Mouse (Mus musculus) embryo, embryonic 11.5 days (tissue): ENCODE measurements around the gene 2510009E07Rik.

Experiments
- DNase-seq: peaks from one replicate; pipeline ENCODE4 v3.0.0-alpha.2; 2012; ENCODE audit warnings: low read depth, low spot score

Gene 2510009E07Rik

GRCm38 (mm10) chr16:21694463-21695241, at the start of gene 2510009E07Rik:
TSS of gene 2510009E07Rik (minus strand) at chr16:21694665.
- DNase-seq = peak; percentile 84

DNA sequence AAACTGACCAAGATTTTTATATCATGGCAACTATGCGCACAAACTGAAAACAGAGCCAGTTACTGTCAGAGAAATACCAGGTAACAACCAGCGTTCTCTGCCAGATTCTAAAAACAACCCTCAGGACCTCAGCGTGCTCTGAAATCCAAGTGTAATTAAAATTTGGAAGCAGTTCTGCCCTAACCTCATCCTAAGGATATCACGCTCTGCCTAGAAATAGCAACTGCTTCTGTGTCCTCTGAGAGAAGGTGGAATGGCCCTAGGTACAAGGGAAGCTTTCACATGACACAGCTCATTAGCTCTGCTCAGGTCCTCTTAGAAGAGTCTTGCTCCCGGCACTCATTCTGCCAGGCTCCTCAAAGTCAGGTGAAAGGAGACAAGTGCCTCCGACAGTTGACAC, 48.9 kb upstream of the 2510009E07Rik start:
- DNase-seq = no peak

DNA sequence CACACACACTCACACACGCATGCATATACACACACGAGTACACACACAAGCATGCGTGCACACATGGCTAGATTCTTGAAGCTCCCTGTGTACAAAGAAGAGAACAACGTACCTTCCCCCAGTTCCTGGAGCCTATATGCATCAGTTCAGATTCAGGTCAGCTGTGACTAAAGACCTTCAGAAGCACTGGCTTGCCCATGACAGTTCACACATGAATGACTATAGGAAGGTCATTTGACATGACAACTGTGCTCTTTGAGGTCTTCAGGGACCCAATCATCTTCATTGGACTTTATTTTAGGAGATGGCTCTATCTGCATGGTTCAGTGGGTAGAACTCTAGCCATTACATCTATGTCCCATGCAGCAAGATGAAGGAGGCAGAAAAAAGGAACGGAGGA, 48.4 kb upstream of the 2510009E07Rik start:
- no peak for DNase-seq

- DNase-seq = no peak
Measured at GRCm38 (mm10) chr16:21742191-21742870, 47.9 kb upstream of the 2510009E07Rik start.

DNA sequence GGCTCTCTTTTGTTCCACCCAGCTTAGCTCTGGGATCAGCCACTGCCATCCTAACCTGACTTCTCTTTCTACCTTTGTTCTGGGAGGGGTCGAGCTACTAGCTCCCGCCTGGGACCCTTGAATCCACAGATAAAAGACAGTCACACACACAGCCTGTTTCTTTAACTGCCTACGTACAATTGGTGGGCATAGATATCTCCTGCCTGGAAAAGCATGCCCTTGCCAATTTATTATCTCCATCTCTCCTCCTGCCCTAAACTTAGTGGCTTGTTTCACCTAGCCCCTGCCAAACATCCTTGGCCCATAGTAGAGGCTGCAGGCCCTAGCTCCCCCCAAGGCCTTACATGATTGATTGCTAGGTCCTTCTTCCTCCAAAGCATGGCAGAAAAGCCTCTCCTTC, 47.1 kb upstream of the 2510009E07Rik start:
- no peak for DNase-seq

DNA sequence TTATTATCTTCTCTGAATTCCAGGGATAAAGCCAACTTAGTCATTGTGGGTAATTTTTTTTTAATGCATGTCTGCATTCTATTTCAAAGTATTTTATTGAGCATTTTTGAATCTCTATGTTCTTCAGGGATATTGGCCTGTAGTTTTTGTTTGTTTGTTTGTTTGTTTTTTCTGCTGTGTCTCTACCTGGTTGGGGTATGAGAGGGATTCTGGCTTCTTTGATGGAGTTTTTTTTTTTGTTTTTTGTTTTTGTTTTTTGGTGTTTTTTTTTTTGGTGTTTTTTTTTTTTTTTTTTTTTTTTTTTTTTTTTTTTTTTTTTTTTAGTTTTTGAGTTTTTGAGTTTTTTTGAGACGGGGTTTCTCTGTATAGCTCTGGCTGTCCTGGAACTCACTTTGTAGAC, 41.2 kb upstream of the 2510009E07Rik start:
- DNase-seq = no peak

DNA sequence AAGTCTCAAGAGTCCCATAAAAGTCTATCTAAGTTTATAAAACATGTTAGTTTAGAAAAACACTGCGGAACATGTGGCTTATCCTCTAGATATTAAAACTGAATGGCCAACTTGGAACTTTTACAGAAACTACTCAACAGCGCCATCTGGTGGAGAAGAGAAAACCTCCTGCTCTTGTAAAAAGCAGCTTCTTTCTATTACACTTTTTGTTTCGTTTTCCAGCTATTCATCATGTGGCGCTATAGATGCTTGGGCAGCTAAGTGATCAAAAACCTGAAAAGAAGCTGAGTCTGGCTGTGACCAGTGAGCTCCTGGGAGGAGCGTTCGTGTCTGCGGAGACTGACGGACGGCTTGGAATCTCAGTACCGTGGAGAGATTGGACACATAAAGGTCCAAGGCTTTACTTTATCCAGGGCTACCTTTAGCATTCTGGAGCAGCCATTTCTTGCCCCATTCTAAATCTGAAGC, 33.5 kb upstream of the 2510009E07Rik start:
- DNase-seq = peak; percentile 67

DNA sequence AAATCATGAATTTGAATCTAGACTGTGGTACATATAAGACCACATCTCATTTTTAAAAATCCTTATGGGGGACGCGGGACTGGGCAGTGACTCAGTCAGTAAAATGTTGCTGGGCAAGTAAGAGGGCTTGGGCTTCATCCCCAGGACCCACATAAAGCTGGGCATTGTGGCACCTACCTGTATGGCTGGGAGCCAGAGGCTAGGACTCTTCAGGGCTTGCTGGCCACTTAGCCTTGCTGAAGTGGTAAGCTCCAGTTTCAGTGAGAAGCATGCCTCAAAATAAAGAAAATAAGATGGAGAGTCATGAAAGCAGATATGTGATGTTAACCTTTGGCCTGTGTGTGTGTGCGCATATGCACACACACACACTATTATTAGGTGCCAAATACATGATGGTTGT, 33.0 kb upstream of the 2510009E07Rik start:
- no peak for DNase-seq

- no peak for DNase-seq
Measured at GRCm38 (mm10) chr16:21724261-21724660, 29.8 kb upstream of the 2510009E07Rik start.

DNA sequence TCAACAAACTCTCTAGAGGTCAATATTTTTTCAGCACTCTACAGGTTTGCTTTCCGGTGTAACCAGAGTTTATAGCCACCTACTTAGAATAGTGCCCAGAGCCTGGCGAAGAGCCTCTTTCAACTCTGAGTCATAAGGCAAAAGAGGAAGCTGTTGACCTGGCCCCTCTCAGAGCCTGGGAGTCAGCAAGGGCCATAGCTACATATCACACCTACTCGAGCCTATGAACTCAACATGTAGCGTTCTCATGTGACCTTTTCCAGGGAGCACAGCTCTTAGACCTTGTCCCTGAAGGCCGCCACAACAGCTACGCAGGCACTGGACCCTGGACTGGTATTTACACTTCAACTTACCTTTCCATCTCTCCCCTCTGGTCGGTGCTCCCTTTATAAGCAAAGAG, 25.3 kb upstream of the 2510009E07Rik start:
- no peak for DNase-seq

DNA sequence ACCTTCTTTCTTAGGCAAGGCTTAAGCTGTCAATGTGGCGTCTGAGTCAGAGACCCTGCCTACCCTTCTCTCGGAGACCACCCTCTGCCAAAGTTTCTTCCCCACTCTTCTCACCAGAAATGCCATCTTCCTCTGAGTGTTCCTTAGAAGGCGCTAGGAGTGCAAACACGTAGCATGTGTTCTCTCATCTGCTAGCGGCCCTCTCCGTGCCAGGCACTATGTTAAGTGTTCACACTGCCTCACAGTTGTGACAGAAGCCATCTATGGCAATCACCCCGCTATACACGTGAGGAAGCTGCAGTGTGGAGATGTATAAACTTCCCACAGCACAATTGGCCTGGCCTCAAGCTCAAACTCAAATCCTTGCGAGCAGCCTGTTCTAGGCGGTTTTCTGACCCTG, 20.1 kb upstream of the 2510009E07Rik start:
- no peak for DNase-seq

GRCm38 (mm10) chr16:21710321-21710720, 15.9 kb upstream of the 2510009E07Rik start:
- no peak for DNase-seq

DNA sequence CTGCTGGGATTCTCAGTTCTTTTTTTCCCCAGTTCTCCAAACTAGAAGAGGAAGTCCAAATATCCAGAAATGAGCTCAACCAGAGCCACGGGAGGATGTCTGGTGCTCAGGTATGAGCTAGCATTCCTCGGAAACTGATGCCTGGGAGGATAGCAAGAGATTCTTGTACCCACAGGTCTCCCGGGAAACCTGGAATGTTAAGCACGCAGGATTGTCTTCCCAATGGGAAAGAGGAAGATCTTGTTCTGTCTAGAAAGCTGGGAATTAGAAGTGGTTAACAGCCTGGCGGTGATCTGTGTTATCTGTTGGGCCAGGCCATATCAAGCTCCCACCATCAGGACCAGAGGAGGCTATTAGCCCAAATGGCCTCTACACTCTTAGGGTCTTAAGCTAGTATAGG, 10.2 kb upstream of the 2510009E07Rik start:
- DNase-seq = no peak

DNA sequence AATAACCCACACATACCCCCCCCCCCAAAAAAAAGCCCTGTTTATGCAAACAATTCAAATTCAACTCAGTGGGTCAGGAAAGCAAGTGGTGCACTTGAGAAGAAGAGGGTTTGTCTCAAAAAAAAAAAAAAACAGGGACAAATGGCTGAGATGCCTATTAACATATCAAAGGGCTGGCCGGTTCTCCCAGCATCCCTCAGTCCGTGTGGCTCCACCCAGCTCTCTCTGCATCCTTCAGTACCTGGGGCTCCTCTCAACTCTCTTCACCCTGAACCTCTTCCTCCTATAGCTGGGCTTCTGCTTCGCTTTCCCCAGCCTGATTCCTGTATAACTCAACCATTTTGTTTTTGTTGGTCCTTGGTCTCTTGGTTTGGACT, 7.8 kb upstream of the 2510009E07Rik start:
- peak; percentile 11 for DNase-seq

DNA sequence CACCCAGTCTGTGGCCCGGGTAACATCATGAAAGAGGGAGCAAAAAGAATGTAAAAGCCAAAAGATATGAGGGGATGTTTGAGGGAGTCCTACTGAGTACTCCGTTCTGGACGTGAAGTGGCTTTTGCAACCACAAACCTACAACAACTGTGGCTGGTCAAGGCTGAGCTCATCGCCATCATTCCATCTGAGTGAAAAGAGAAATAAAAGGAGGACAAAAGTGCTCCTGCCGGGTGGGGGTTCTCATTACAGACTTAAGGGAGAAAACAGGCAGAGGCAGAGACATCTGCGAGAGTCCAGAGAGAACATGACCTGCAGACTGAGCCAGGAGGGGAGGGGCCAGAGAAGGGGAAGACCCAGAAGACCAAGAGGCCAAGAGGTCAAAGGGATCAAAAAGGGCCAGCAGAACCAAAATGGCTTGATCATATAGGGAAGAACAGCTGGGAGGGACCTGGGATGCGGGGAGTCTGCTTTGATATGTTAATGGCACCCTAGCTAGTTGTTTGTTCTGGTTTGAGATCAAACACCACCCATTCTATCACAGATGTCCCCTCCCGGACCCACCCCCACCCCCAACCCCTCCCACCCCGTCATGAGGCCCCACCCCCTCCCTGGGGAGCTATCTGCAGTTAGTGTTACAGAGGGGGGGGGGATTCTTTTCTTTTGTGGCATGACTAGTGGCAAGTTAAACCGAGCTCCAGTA, 7.3 kb upstream of the 2510009E07Rik start:
- peak; percentile 2 for DNase-seq

- no peak for DNase-seq
Measured at GRCm38 (mm10) chr16:21698136-21698535, 3.7 kb upstream of the 2510009E07Rik start.

DNA sequence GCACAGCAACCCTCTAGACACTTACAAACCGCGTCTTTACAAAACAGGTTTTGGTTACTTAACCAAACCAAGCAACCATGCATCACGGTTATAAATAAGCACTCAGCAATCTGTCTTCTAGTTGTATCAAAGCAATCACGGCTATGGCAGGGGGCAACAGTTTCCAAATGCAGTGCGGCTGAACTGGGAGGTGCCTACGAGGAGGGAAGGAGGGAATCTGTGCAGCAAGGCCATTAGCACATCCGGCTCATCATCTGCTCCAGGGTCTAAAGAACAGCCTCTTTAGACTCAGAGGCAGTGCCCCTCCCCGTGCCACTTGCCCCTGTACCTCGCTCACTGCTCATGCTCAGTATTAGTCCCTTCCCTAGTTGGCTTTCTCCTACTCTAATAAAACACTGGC, 2.5 kb upstream of the 2510009E07Rik start:
- DNase-seq = no peak

GRCm38 (mm10) chr16:21695242-21695578, 745 bp upstream of the 2510009E07Rik start:
- peak; percentile 27 for DNase-seq

GRCm38 (mm10) chr16:21693981-21694462, 443 bp downstream of the 2510009E07Rik start:
- DNase-seq = peak; percentile 37

DNA sequence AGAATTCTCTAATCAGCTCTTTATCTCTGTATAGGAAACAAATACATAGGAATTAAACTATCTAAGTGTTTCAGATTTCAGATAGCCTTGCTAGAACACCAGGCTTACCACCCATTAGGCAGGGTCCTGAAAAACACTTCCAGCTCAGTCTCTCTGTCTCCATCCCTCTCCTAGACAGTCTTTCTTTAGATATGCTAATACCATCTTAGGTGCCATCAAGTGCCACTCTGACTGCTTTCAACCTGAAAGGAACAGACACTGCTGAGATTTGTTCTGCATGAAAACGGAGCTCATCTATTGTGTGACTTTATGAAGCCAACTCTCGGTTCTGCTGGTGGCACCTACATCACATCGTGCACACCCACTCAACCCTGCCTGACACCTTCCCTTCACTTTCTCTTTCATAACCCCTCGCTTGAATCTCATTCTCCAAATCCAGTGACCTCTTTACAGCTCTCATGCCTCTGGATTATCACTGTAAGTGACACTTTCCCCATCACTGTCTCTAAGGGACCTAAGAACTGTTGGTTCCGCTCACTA, 4.2 kb downstream of the 2510009E07Rik start:
- DNase-seq = no peak

DNA sequence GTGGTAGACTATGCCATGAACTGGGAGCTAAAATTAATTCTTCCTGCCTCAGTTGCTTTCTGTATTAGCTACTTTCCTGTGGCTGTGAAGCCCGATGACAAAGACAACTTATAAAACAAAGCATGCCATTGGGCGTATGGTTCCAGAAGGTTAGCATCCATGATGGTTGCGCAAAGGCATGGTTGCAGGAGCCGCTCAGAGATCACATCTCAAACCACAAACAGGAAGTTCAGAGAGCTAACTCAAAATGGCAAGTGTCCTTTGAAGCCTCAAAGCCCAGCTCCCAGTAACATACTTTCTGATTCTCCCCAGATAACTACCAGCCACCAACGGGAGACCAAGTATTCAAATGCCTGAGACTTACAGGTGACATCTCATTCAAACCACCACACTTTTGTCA, 5.3 kb downstream of the 2510009E07Rik start:
- no peak for DNase-seq

- no peak for DNase-seq
Measured at GRCm38 (mm10) chr16:21687406-21687805, 7.1 kb downstream of the 2510009E07Rik start.
